Mouse (Mus musculus) liver, postnatal 0 days (tissue): Measurements from ENCODE around the gene Mgst3.

Experiments
- CTCF ChIP-seq: sonication (generic); IDR thresholded peaks from 2 replicates; pipeline ENCODE4 v1.5.1; 2016; ENCODE audit warnings: antibody characterized with exemption, low read depth
- EP300 ChIP-seq: IDR thresholded peaks from 2 replicates; pipeline ENCODE4 v1.6.1; 2016; ENCODE audit warnings: antibody characterized with exemption, low read depth, mild to moderate bottlenecking

GRCm38 (mm10) chr1:167339177-167339781 lies 54.4 kb downstream of the Mgst3 start:
- no peak for TF ChIP-seq CTCF
- TF ChIP-seq EP300 = no peak
